11 mouse cellular contexts compared by ENCODE assay signal in the genomic region with DNA sequence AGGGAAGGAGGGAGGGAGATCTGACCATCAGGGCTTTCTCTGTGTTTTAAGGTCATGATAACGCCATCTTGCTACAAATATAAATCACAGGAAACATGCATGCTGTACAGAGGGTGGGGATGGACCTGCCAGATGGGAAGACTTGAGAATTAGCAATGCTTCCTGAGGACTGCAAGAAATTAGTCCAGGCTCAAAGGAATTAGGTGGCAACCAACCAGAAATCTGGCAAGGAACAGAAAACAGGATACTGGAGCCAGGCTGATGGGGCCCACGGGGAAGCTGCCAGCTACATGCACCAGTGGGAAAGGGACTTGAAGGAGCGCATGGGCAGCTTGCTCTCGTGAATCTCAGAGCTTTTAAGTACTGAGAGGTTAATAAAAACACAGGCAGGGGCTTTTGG. TPM values are rescaled to one million over a fixed set of nuclear protein-coding genes. Genes with fewer than 3 reads are reported as not detected.
DNase-seq lines count a peak whose midpoint lies in the region; ATAC-seq and TF ChIP-seq lines count a peak whose summit lies in the region.
"Had no signal": no experiment of that assay in that cellular context is flagged by ENCODE, and none has a peak within 500 bp of the region (broad histone marks: within the 10 kb centered on the region; RNA-seq: fewer than 3 reads in every experiment).

No protein-coding gene starts in this region.

- H3K4me3 ChIP-seq in hindbrain, postnatal 0 days (ENCODE audit: low read length) = no peak overlapping the region
- H3K4me3 ChIP-seq in hindbrain, embryonic 12.5 days = no peak overlapping the region
- H3K4me3 ChIP-seq in stomach, embryonic 16.5 days (replicated peaks; ENCODE audit: low read length) = no peak overlapping the region
- H3K4me3 ChIP-seq in stomach, postnatal 0 days (ENCODE audit: low read depth, low read length) = no peak overlapping the region
- H3K4me3 ChIP-seq: kidney, embryonic 15.5 days had no signal

- H3K27me3 ChIP-seq in hindbrain, postnatal 0 days (ENCODE audit: insufficient read depth, low read length) = no peaks in the 10 kb centered on the region
- no peaks in the 10 kb centered on the region for H3K27me3 ChIP-seq in hindbrain, embryonic 12.5 days
- H3K27me3 ChIP-seq in stomach, embryonic 16.5 days (ENCODE audit: control insufficient read depth, insufficient read depth, low read length) = no peaks in the 10 kb centered on the region
- no peaks in the 10 kb centered on the region for H3K27me3 ChIP-seq in stomach, postnatal 0 days (ENCODE audit: control insufficient read depth, insufficient read depth, low read length)
- H3K27me3 ChIP-seq: kidney, embryonic 15.5 days; Patski had no signal

- WGBS in hindbrain, postnatal 0 days = 39% methylated on average over 4 of the region's 4 CpGs
- 74% methylated on average over 4 of the region's 4 CpGs for whole genome bisulfite sequencing in hindbrain, embryonic 12.5 days
- WGBS in stomach, embryonic 16.5 days = 58% methylated on average over 4 of the region's 4 CpGs
- 56% methylated on average over 4 of the region's 4 CpGs for WGBS in stomach, postnatal 0 days

- no peaks in the 10 kb centered on the region for H3K9me3 ChIP-seq in hindbrain, postnatal 0 days (ENCODE audit: low read length)
- no peaks in the 10 kb centered on the region for H3K9me3 ChIP-seq in hindbrain, embryonic 12.5 days (replicated peaks)
- H3K9me3 ChIP-seq in stomach, embryonic 16.5 days (replicated peaks; ENCODE audit: control insufficient read depth, low read length) = no peaks in the 10 kb centered on the region
- H3K9me3 ChIP-seq in stomach, postnatal 0 days (ENCODE audit: control insufficient read depth, low read length) = no peaks in the 10 kb centered on the region
- H3K9me3 ChIP-seq: kidney, embryonic 15.5 days had no signal

- no peak for TF ChIP-seq EP300 in stomach, postnatal 0 days (optimal IDR thresholded peaks at IDR 0.05)

- peak overlapping the region; percentile 27 for H3K27ac ChIP-seq in hindbrain, postnatal 0 days
- H3K27ac ChIP-seq in hindbrain, embryonic 12.5 days = no peak overlapping the region
- peak overlapping the region; percentile 36; the same call in 1 of the 2 replicates for H3K27ac ChIP-seq in stomach, embryonic 16.5 days (ENCODE audit: low read length)
- H3K27ac ChIP-seq in stomach, postnatal 0 days (replicated peaks) = no peak overlapping the region
- H3K27ac ChIP-seq: kidney, embryonic 15.5 days; liver, embryonic 14.5 days had no signal

- no peak overlapping the region for H3K9ac ChIP-seq in hindbrain, postnatal 0 days (replicated peaks; ENCODE audit: low read length)
- no peak overlapping the region for H3K9ac ChIP-seq in hindbrain, embryonic 12.5 days
- no peak overlapping the region for H3K9ac ChIP-seq in stomach, embryonic 16.5 days (ENCODE audit: low read length)
- no peak overlapping the region for H3K9ac ChIP-seq in stomach, postnatal 0 days (ENCODE audit: low read length)
- H3K9ac ChIP-seq: kidney, embryonic 15.5 days; liver, embryonic 14.5 days had no signal

- H3K36me3 ChIP-seq in hindbrain, postnatal 0 days (ENCODE audit: insufficient read depth, low read length) = no peaks in the 10 kb centered on the region
- no peaks in the 10 kb centered on the region for H3K36me3 ChIP-seq in hindbrain, embryonic 12.5 days
- H3K36me3 ChIP-seq in stomach, embryonic 16.5 days (ENCODE audit: control insufficient read depth, insufficient read depth, low read length) = no peaks in the 10 kb centered on the region
- H3K36me3 ChIP-seq in stomach, postnatal 0 days (ENCODE audit: control insufficient read depth, insufficient read depth, low read length) = no peaks in the 10 kb centered on the region
- H3K36me3 ChIP-seq: kidney, embryonic 15.5 days had no signal

- DNase-seq in hindbrain, postnatal 0 days (ENCODE audit: low spot score) = peak; percentile 77
- no peak for DNase-seq in stomach, postnatal 0 days (ENCODE audit: low spot score)
- peak; percentile 77 to 80 for DNase-seq in cerebellum, postnatal 25 days
- no peak for DNase-seq in spleen, postnatal 36 days (ENCODE audit: low spot score in 2 of 2)
- DNase-seq: gastrocnemius, postnatal 36 days had no signal

- peaks cover 4% of the 10 kb centered on the region; the same call in 1 of the 2 replicates for H3K4me1 ChIP-seq in hindbrain, postnatal 0 days (ENCODE audit: insufficient read depth, low read length)
- H3K4me1 ChIP-seq in hindbrain, embryonic 12.5 days = no peaks in the 10 kb centered on the region
- peaks cover 19% of the 10 kb centered on the region for H3K4me1 ChIP-seq in stomach, embryonic 16.5 days (ENCODE audit: control insufficient read depth, insufficient read depth, low read length)
- H3K4me1 ChIP-seq in stomach, postnatal 0 days (replicated peaks; ENCODE audit: control insufficient read depth, insufficient read depth) = no peaks in the 10 kb centered on the region

- no peak for TF ChIP-seq CTCF in hindbrain, postnatal 0 days (IDR thresholded peaks at IDR 0.05; ENCODE audit: low read depth)
- TF ChIP-seq CTCF in stomach, postnatal 0 days (IDR thresholded peaks at IDR 0.05; ENCODE audit: low read depth) = no peak

- ATAC-seq in hindbrain, postnatal 0 days = peak; percentile 52; the same call in 1 of the 2 replicates
- ATAC-seq in hindbrain, embryonic 12.5 days (ENCODE audit: low FRiP score) = no peak
- ATAC-seq in stomach, embryonic 16.5 days (ENCODE audit: insufficient read depth, low FRiP score) = no peak
- ATAC-seq in stomach, postnatal 0 days (ENCODE audit: low FRiP score, low TSS enrichment) = no peak
- no peak for ATAC-seq in granulocyte monocyte progenitor cell, adult 5-6 weeks (replicated peaks; ENCODE audit: poor library complexity, severe bottlenecking)

- no peak overlapping the region for H3K4me2 ChIP-seq in hindbrain, postnatal 0 days (ENCODE audit: low read depth, low read length)
- no peak overlapping the region for H3K4me2 ChIP-seq in hindbrain, embryonic 12.5 days (replicated peaks)
- H3K4me2 ChIP-seq in stomach, embryonic 16.5 days (ENCODE audit: low read depth, low read length) = no peak overlapping the region
- no peak overlapping the region for H3K4me2 ChIP-seq in stomach, postnatal 0 days (replicated peaks; ENCODE audit: low read depth)
- H3K4me2 ChIP-seq: kidney, embryonic 15.5 days had no signal

RNA-seq across cellular contexts. Expression of a gene that starts 59.5 kb away (rescaled TPM):
- total RNA-seq in hindbrain, postnatal 0 days (2014; rRNA removed) = 141 and 162 TPM in 2 replicates
- 59.7 and 60.0 TPM in 2 replicates for polyA plus RNA-seq in hindbrain, postnatal 0 days (2015; fragmentation: Nextera tagmentation; extraction: Ambion mirVana)
- polyA plus RNA-seq in hindbrain, embryonic 12.5 days (2016; fragmentation: Nextera tagmentation; extraction: Ambion mirVana) = 42.3 and 46.1 TPM in 2 replicates
- polyA plus RNA-seq in stomach, embryonic 16.5 days (2015; fragmentation: Nextera tagmentation; extraction: Ambion mirVana) = 76.1 and 80.6 TPM in 2 replicates
- 33.0 and 33.9 TPM in 2 replicates for polyA plus RNA-seq in stomach, postnatal 0 days (2015; fragmentation: Nextera tagmentation; extraction: Ambion mirVana)
- total RNA-seq in granulocyte monocyte progenitor cell, adult 5-6 weeks (2014; fragmentation: Nextera tagmentation) = not detected in 2 replicates
- 0.62 and 1.2 TPM in 2 replicates for total RNA-seq in granulocyte monocyte progenitor cell, adult 5-6 weeks (2017)

Comparison
In these comparisons a context has a peak if more than half of its experiments do, and no peak if none do; other contexts are left out.
1. H3K27ac ChIP-seq: peak in hindbrain, postnatal 0 days (single experiment) and stomach, embryonic 16.5 days (single experiment); none in hindbrain, embryonic 12.5 days (single experiment) and stomach, postnatal 0 days (single experiment).
2. DNase-seq: peak in hindbrain, postnatal 0 days (single experiment) and cerebellum, postnatal 25 days (2 of 2); none in stomach, postnatal 0 days (single experiment) and spleen, postnatal 36 days (0 of 2).